Mouse (Mus musculus) embryo, embryonic 11.5 days (tissue): Measurements from ENCODE around the gene Chpf.
A peak's percentile ranks its signal among the peaks of the same experiment; 100 is the strongest.

ENCODE experiments used
- DNase-seq: peaks from one replicate; pipeline ENCODE4 v3.0.0-alpha.2; 2012; ENCODE audit warnings: low read depth, low spot score

Chpf gene

GRCm38 (mm10) chr1:75478916-75479634 is at the start of gene Chpf, which contains the start of gene Tmem198:
TSS of gene Chpf (minus strand) at chr1:75479307.
TSS of gene Tmem198 (plus strand) at chr1:75479532.
- peak; percentile 96 for DNase-seq

- no peak for DNase-seq
Measured at GRCm38 (mm10) chr1:75524679-75525078, 45.6 kb upstream of the Chpf start.

GRCm38 (mm10) chr1:75521321-75522031 is 42.4 kb upstream of the Chpf start, which contains the start of gene Stk11ip:
TSS of gene Stk11ip (plus strand) at chr1:75521529.
- DNase-seq = peak; percentile 90

GRCm38 (mm10) chr1:75519576-75519975 is 40.5 kb upstream of the Chpf start:
- DNase-seq = no peak

GRCm38 (mm10) chr1:75518427-75518826 is 39.3 kb upstream of the Chpf start:
- DNase-seq = no peak

- no peak for DNase-seq
Measured at GRCm38 (mm10) chr1:75517984-75518383, 38.9 kb upstream of the Chpf start.

GRCm38 (mm10) chr1:75516703-75517380 is 37.7 kb upstream of the Chpf start:
- no peak for DNase-seq

GRCm38 (mm10) chr1:75512550-75512949 is 33.4 kb upstream of the Chpf start:
- no peak for DNase-seq

GRCm38 (mm10) chr1:75511437-75512210 is 32.5 kb upstream of the Chpf start:
- no peak for DNase-seq

GRCm38 (mm10) chr1:75510154-75510553 is 31.0 kb upstream of the Chpf start:
- no peak for DNase-seq

GRCm38 (mm10) chr1:75509586-75509985 is 30.5 kb upstream of the Chpf start:
- no peak for DNase-seq

GRCm38 (mm10) chr1:75507006-75507405 is 27.9 kb upstream of the Chpf start, which contains the start of gene Inha:
TSS of gene Inha (plus strand) at chr1:75507077.
- DNase-seq = no peak

GRCm38 (mm10) chr1:75505956-75506831 is 27.1 kb upstream of the Chpf start, which contains the start of gene Obsl1:
TSS of gene Obsl1 (minus strand) at chr1:75506452.
- DNase-seq = peak; percentile 72

- peak; percentile 35 for DNase-seq
Measured at GRCm38 (mm10) chr1:75505159-75505955, 26.2 kb upstream of the Chpf start.

- no peak for DNase-seq
Measured at GRCm38 (mm10) chr1:75504256-75505045, 25.3 kb upstream of the Chpf start.

- no peak for DNase-seq
Measured at GRCm38 (mm10) chr1:75503651-75503980, 24.5 kb upstream of the Chpf start.

- no peak for DNase-seq
Measured at GRCm38 (mm10) chr1:75502945-75503650, 24.0 kb upstream of the Chpf start.

GRCm38 (mm10) chr1:75501905-75502304 is 22.8 kb upstream of the Chpf start:
- DNase-seq = no peak
